Mouse (Mus musculus): ENCODE measurements around the gene Olfr781. TPM values are rescaled to one million over a fixed set of nuclear protein-coding genes. Genes with fewer than 3 reads are reported as not detected.
"Not testable (repeated sequence)": the region's sequence is repeated elsewhere in the genome, so short reads cannot be mapped to it uniquely, and the experiment has no call there.

Olfr781 gene
- polyA plus RNA-seq (2017; shearing (Covaris generic)) = not detected

GRCm38 (mm10) chr10:129328554-129328953 lies at the start of gene Olfr781:
TSS of gene Olfr781 (plus strand) at chr10:129328854.
- no peak for ATAC-seq

- not testable (repeated sequence) for ATAC-seq
Measured at GRCm38 (mm10) chr10:129312973-129313372, 15.7 kb upstream of the Olfr781 start.

- ATAC-seq = not testable (repeated sequence)
Measured at GRCm38 (mm10) chr10:129313521-129313920, 15.1 kb upstream of the Olfr781 start.

- ATAC-seq = no peak
Measured at GRCm38 (mm10) chr10:129317817-129318216, 10.8 kb upstream of the Olfr781 start, which contains the start of gene Olfr780. TSS of gene Olfr780 (plus strand) at chr10:129318117.

- ATAC-seq = no peak
Measured at GRCm38 (mm10) chr10:129348550-129348949, 19.9 kb downstream of the Olfr781 start, which contains the start of gene Olfr782. TSS of gene Olfr782 (plus strand) at chr10:129348850.

GRCm38 (mm10) chr10:129352475-129352874 lies 23.8 kb downstream of the Olfr781 start:
- not testable (repeated sequence) for ATAC-seq

GRCm38 (mm10) chr10:129356496-129356895 lies 27.8 kb downstream of the Olfr781 start:
- ATAC-seq = not testable (repeated sequence)

GRCm38 (mm10) chr10:129357307-129357706 lies 28.7 kb downstream of the Olfr781 start:
- ATAC-seq = no peak

GRCm38 (mm10) chr10:129374051-129374450 lies 45.4 kb downstream of the Olfr781 start:
- not testable (repeated sequence) for ATAC-seq

Other genes starting within 250 kb of the Olfr781 start
- under 1 TPM in 1 of 2 experiments, not detected in 1; 0.09 TPM for gene Olfr767, start 245.9 kb upstream of the Olfr781 start, polyA plus RNA-seq (2017; shearing (Covaris generic))
- gene Olfr768, start 229.5 kb upstream of the Olfr781 start, polyA plus RNA-seq (2017; shearing (Covaris generic)) = not detected
- gene Olfr769, start 211.0 kb upstream of the Olfr781 start, polyA plus RNA-seq (2017; shearing (Covaris generic)) = under 1 TPM in 1 of 2 experiments, not detected in 1; 0.21 TPM
- not detected for gene Olfr770, start 189.9 kb upstream of the Olfr781 start, polyA plus RNA-seq (2017; shearing (Covaris generic))
- gene Olfr771, start 164.1 kb upstream of the Olfr781 start, polyA plus RNA-seq (2017; shearing (Covaris generic)) = not detected
- not detected for gene Olfr772, start 150.9 kb upstream of the Olfr781 start, polyA plus RNA-seq (2017; shearing (Covaris generic))
- not detected for gene Olfr773, start 141.4 kb upstream of the Olfr781 start, polyA plus RNA-seq (2017; shearing (Covaris generic))
- gene Olfr774, start 92.7 kb upstream of the Olfr781 start, polyA plus RNA-seq (2017; shearing (Covaris generic)) = not detected
- not detected for gene Olfr775, start 80.4 kb upstream of the Olfr781 start, polyA plus RNA-seq (2017; shearing (Covaris generic))
- gene Olfr776, start 69.7 kb upstream of the Olfr781 start, polyA plus RNA-seq (2017; shearing (Covaris generic)) = not detected
- gene Olfr777, start 57.4 kb upstream of the Olfr781 start, polyA plus RNA-seq (2017; shearing (Covaris generic)) = not detected
- under 1 TPM in 1 of 2 experiments, not detected in 1; 0.33 TPM for gene Olfr780, start 10.7 kb upstream of the Olfr781 start, polyA plus RNA-seq (2017; shearing (Covaris generic))
- not detected for gene Olfr782, start 20.0 kb downstream of the Olfr781 start, polyA plus RNA-seq (2017; shearing (Covaris generic))
- gene Olfr784, start 55.2 kb downstream of the Olfr781 start, polyA plus RNA-seq (2017; shearing (Covaris generic)) = not detected
- gene Olfr785, start 76.6 kb downstream of the Olfr781 start, polyA plus RNA-seq (2017; shearing (Covaris generic)) = not detected
- gene Olfr786, start 98.5 kb downstream of the Olfr781 start, polyA plus RNA-seq (2017; shearing (Covaris generic)) = not detected
- under 1 TPM in 1 of 2 experiments, not detected in 1; 0.33 TPM for gene Olfr787, start 133.0 kb downstream of the Olfr781 start, polyA plus RNA-seq (2017; shearing (Covaris generic))
- not detected for gene Olfr788, start 142.1 kb downstream of the Olfr781 start, polyA plus RNA-seq (2017; shearing (Covaris generic))
- not detected for gene Olfr789, start 155.9 kb downstream of the Olfr781 start, polyA plus RNA-seq (2017; shearing (Covaris generic))
- not detected for gene Olfr790, start 169.6 kb downstream of the Olfr781 start, polyA plus RNA-seq (2017; shearing (Covaris generic))
- gene Olfr791, start 192.9 kb downstream of the Olfr781 start, polyA plus RNA-seq (2017; shearing (Covaris generic)) = not detected
- gene Olfr792, start 210.3 kb downstream of the Olfr781 start, polyA plus RNA-seq (2017; shearing (Covaris generic)) = not detected
- not detected for gene Olfr794, start 238.8 kb downstream of the Olfr781 start, polyA plus RNA-seq (2017; shearing (Covaris generic))